Mouse (Mus musculus): ENCODE data around the gene Rasgef1a.
A peak's percentile ranks its signal among the peaks of the same experiment; 100 is the strongest.

Gene Rasgef1a

GRCm38 (mm10) chr6:118010756-118011615 lies at the start of gene Rasgef1a:
TSS of gene Rasgef1a (plus strand) at chr6:118011438.
- DNase-seq (ENCODE audit: low spot score in 2 of 2), result peak; percentile 47 to 56

GRCm38 (mm10) chr6:117963201-117963600 lies 48.0 kb upstream of the Rasgef1a start:
- no peak for DNase-seq (ENCODE audit: low spot score in 2 of 2)

- DNase-seq (ENCODE audit: low spot score in 2 of 2), result no peak
These were observed 44.5 kb upstream of the Rasgef1a start for GRCm38 (mm10) chr6:117966729-117967128.

- no peak for DNase-seq (ENCODE audit: low spot score in 2 of 2)
These were observed 24.1 kb upstream of the Rasgef1a start for GRCm38 (mm10) chr6:117987173-117987572.

- DNase-seq (ENCODE audit: low spot score in 2 of 2), result peak; percentile 21 to 53
These were observed 22.0 kb upstream of the Rasgef1a start for GRCm38 (mm10) chr6:117989209-117989608.

- DNase-seq (ENCODE audit: low spot score in 2 of 2), result no peak
These were observed 20.6 kb upstream of the Rasgef1a start for GRCm38 (mm10) chr6:117990649-117991048.

- DNase-seq (ENCODE audit: low spot score in 2 of 2), result peak; percentile 48 to 66
These were observed 19.9 kb upstream of the Rasgef1a start for GRCm38 (mm10) chr6:117991297-117991696.

- no peak for DNase-seq (ENCODE audit: low spot score in 2 of 2)
These were observed 19.3 kb upstream of the Rasgef1a start for GRCm38 (mm10) chr6:117991928-117992327.

GRCm38 (mm10) chr6:117995168-117995567 lies 16.1 kb upstream of the Rasgef1a start:
- DNase-seq (ENCODE audit: low spot score in 2 of 2), result no peak

GRCm38 (mm10) chr6:118001272-118001671 lies 10.0 kb upstream of the Rasgef1a start:
- DNase-seq (ENCODE audit: low spot score in 2 of 2), result no peak

GRCm38 (mm10) chr6:118007302-118007701 lies 3.9 kb upstream of the Rasgef1a start:
- DNase-seq (ENCODE audit: low spot score in 2 of 2), result peak in 1 of 2 experiments; percentile 50

GRCm38 (mm10) chr6:118007843-118008539 lies 3.2 kb upstream of the Rasgef1a start:
- DNase-seq (ENCODE audit: low spot score in 2 of 2), result peak; percentile 41 to 59

GRCm38 (mm10) chr6:118010256-118010655 lies 982 bp upstream of the Rasgef1a start:
- DNase-seq (ENCODE audit: low spot score in 2 of 2), result no peak

- DNase-seq (ENCODE audit: low spot score in 2 of 2), result peak; percentile 52 to 65
These were observed 528 bp downstream of the Rasgef1a start for GRCm38 (mm10) chr6:118011616-118012316.

- DNase-seq (ENCODE audit: low spot score in 2 of 2), result peak; percentile 35 to 40
These were observed 1.1 kb downstream of the Rasgef1a start for GRCm38 (mm10) chr6:118012317-118012700.

GRCm38 (mm10) chr6:118012987-118013866 lies 2.0 kb downstream of the Rasgef1a start:
- DNase-seq (ENCODE audit: low spot score in 2 of 2), result peak; percentile 85 to 88

GRCm38 (mm10) chr6:118014881-118015280 lies 3.6 kb downstream of the Rasgef1a start:
- peak; percentile 79 to 82 for DNase-seq (ENCODE audit: low spot score in 2 of 2)

GRCm38 (mm10) chr6:118015971-118016370 lies 4.7 kb downstream of the Rasgef1a start:
- peak; percentile 56 to 73 for DNase-seq (ENCODE audit: low spot score in 2 of 2)

GRCm38 (mm10) chr6:118018666-118019065 lies 7.4 kb downstream of the Rasgef1a start:
- DNase-seq (ENCODE audit: low spot score in 2 of 2), result peak; percentile 51 to 63

GRCm38 (mm10) chr6:118019569-118019968 lies 8.3 kb downstream of the Rasgef1a start:
- DNase-seq (ENCODE audit: low spot score in 2 of 2), result peak; percentile 58 to 62
